Mouse (Mus musculus) cortical plate, adult 2 months (tissue): ENCODE data around the gene Nepn.

ENCODE experiments used
- CTCF ChIP-seq: fragments of 200-500 bp; IDR thresholded peaks from 2 replicates; pipeline ENCODE4 v1.5.1; 2011; ENCODE audit warnings: mild to moderate bottlenecking, control low read depth, low read length; ENCODE audit not compliant: insufficient read depth; ENCODE audit errors: extremely low read depth
- POLR2A ChIP-seq: fragments of 200-500 bp; IDR thresholded peaks from 2 replicates; pipeline ENCODE4 v1.6.1; 2011; ENCODE audit warnings: mild to moderate bottlenecking, low read length, control low read depth; ENCODE audit not compliant: insufficient read depth; ENCODE audit errors: extremely low read depth

DNA sequence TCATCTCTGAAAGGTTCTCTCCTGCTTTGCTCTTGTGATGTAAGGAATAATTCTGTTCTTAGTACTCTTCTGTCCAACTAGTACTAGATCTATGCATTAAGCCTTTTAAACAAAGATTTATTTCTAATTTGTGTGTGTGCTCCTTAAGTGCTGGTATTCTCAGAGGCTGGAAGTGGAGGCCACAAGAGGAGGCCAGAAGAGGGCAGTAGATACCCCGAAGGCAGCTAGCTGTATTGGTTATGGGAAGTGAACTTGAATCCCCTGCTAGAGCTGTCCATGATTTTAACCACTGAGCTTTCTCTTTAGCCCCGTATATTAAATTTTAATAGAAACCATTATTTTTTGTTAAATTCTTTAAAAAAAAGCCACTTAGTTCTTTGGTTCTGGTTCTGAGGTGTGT is 34.3 kb downstream of the Nepn start:
- TF ChIP-seq POLR2A (no peak), CTCF (0 out of 2 replicates have a peak, but pooled peaks have one; percentile 10)
